Mouse (Mus musculus): ENCODE measurements at regions not wholly inside any gene's neighbourhood (a gene's known extent, or its start where the extent isn't known, plus 50 kb on each side); places are given as distances from the start of the nearest gene placed in this dataset.
"Not testable (repeated sequence)": the region's sequence is repeated elsewhere in the genome, so short reads cannot be mapped to it uniquely, and the experiment has no call there.

DNA sequence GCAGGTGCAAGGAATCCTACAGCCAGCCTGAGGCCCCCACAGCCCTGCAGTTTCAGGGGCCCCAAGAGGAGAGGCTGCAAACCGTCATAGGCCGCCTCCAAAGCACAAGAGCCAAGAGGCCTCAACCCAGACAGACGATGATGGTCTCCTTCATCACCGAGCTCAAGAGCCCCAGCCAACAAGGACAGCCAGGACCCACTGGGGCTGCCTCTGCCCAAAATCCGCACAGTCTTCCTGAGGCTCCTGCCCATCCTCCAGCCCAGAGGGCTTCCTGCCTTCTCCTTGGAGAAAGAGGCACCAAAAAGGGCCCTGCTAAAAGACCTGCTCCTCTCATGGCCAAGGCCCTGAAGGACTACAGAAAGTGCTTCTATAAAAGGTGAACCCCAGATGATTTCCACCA lies 112.3 kb downstream of the Nus1 start:
- not testable (repeated sequence) for DNase-seq

DNA sequence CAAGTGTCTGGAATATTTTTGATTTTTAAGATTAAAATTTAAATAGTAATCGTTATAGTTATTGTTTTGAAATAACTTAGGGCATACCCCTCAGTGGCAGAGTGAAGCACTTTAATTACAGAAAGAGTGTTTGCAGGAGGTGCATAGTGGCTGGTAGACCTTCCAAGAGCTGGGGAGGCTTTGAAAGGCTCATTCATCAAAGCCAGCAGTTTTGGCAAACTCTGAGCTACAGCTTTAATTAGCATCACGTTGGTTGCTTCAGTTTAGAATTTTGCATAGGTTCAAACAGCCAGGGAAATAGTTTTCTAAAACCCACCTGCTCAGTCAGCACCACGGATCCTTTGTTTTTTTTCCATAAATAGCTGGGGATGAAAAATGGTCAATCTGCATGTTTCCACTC lies 113.5 kb downstream of the Nus1 start:
- DNase-seq: no peak

DNA sequence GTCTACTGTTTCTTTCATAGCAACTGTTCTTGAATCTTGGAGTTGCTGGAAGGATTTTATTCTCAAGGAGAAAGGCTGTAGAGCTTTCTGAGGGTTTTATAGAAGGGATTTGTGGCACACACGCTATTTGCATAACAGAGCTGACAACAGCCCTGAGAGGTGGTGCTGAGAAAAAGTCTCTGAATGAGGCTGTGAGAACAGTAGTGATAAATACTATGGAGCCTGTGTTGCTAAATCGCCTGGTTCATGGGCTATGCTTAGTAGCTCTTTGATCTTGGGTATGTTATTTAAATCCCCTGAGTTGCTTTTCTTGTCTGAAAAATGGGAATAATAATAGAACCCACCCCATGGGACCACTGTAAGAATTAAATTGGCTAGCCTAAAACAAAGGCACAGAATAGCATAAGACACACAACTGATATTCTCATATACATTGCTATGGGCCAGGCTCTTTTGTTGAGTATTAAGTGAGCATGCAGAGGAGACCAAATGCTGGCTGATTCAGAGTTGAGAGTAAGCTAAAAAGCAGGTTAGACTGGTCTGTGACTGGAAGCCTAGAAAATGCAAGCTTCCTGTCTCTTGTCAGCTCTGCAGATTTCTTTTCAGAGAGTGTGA lies 116.0 kb downstream of the Nus1 start:
- no peak for DNase-seq

DNA sequence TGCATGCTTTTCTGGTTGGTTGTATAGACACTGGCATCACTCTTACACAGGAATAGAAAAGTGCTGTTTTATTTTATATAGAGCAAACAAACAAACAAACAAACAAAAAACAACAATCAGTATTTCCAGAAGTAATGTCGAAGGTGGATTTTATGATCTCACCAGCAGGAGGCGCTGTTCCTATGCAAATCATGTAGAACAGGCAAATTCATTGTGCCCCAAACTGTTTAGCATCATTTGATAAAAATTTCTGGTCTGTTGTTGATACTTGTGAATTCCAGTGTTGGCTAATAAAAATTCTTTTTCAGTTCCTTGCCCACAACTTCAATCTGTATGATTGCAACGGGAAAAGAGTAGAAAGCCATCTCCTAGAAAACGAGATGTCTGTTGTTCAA lies 116.5 kb downstream of the Nus1 start:
- peak; percentile 32 for DNase-seq

DNA sequence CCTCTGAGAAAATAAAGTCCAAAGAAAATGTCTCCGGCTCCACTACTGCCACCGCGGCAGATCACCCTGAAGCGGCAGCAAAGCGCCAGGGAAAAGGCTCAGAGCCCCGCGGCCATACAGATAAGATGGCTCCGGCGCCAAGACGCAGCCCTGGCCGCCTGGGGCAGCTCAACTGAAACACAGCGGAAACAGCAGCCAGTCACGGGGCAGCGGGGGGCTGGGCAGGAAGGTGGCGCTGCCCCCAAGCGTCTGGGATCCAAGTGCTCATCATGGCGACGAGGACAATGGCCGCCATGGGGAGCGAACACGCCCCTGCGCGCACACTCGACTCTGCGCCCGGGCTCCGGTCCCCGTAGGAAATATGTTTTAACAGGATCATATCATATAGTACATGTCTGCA lies 128.2 kb downstream of the Nus1 start:
- DNase-seq: no peak

DNA sequence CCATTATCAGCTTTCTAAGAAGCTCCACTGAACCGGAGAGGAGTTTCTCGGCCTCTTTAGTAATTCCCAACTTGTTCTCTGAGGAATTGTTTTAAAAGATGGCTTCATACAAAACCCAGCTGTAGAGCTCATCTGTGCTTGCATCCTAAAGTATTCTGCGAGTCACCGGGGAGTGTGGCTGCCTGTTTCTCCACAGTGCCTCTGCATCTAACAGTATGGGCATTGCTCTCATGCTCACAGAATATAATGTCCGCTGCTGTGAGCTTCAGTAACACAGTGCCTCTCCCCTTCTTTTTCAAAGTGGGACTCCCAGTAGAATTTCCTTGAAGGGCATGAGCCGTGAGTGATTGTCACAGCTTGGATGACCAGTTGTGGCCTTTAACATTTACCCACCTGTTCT lies 113.0 kb upstream of the Slc35f1 start:
- DNase-seq: no peak

DNA sequence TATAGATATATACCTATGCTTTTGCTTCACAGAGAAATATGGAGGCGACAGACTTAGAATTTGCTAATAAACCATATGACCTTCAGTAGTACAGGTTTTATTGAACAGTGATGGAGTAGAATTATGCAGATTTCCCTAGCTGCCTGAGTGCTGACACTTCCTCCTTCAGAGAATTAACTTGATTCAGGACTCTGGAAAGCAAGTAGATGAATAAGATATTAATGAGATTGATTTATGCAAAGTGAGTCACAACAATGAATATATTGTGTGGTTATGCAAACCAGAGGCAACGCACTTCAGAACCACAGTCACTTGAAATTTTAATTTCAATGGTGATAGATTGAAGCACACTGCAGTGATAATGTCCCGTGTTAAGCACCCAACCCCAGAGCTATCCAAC lies 112.5 kb upstream of the Slc35f1 start:
- DNase-seq: no peak

DNA sequence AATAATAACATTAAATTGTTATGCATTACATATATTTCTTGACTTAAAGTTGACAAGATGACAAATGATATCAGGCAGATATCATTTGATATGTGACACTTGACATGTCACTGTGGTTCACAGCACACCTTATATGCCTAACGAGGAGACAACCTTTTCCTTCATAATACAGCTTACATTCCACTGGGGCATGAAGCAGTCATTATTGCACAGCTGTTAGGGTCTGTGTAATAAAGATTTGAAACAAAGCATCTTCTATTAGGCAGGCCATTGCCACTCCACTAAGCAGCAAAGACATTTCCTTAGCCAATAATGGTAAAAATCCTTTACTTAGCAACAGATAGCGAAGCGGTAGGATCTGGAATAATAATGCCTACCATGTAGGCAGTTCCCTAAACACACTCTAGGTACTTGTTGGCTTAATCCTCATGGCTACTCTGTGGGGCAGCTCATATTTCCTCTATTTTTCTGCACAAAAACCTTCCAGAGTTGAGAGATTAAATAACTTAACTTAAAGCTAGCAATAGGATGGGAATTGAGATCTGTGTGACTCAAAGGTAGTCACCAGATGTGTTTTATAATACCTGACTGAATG lies 112.0 kb upstream of the Slc35f1 start:
- no peak for DNase-seq

DNA sequence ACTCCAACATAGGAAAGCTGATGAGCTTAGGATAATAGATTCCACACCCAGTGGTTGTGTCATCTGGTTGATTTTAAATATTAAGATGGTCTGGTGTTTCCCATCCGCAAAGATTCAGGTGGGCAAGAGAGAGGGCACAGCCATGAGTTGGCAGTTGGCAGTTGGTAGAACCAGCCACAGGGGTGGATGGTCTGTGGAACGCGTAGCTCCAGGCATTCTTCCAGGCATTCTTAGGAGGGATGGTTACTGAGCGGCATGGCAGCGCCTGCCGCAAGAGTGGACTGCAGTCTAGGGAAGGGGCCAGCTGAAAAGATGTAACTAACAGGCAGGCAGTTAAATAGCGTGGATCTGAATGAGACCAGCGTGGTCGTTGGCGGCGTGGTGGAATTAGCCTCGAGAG lies 96.6 kb upstream of the Slc35f1 start:
- DNase-seq: no peak

Data from adrenal gland, postnatal 10 days (tissue).